Mouse (Mus musculus): ENCODE results near the gene Gm4567.
"Not testable (repeated sequence)": the region's sequence is repeated elsewhere in the genome, so short reads cannot be mapped to it uniquely, and the experiment has no call there.

The Gm4567 gene

GRCm38 (mm10) chr7:22719610-22720009 is at the start of gene Gm4567:
Gm4567 (minus strand) TSS chr7:22719710.
- DNase-seq (ENCODE audit: low read depth, low spot score) = not testable (repeated sequence)

GRCm38 (mm10) chr7:22761397-22761796 is 41.9 kb upstream of the Gm4567 start, which contains the start of gene Vmn1r157:
Vmn1r157 (plus strand) TSS chr7:22761697.
- not testable (repeated sequence) for DNase-seq (ENCODE audit: low read depth, low spot score)

GRCm38 (mm10) chr7:22692217-22692616 is 27.3 kb downstream of the Gm4567 start, which contains the start of gene Gm8693:
Gm8693 (minus strand) TSS chr7:22692317.
- not testable (repeated sequence) for DNase-seq (ENCODE audit: low read depth, low spot score)

Measured in mesoderm, embryonic 11.5 days (tissue).